Mouse (Mus musculus) stomach, embryonic 16.5 days (tissue): Measurements from ENCODE around the gene Pnmal2. TPM values are rescaled to one million over a fixed set of nuclear protein-coding genes. Genes with fewer than 3 reads are reported as not detected.

Experiments
- ATAC-seq: fragments of 200-750 bp; cut with Nextera tagmentation; 2 replicates; pipeline ENCODE4 v1.8.0; 2017; ENCODE audit warnings: moderate number of reproducible peaks, moderate TSS enrichment; ENCODE audit not compliant: insufficient read depth, low FRiP score
- H3K27ac ChIP-seq: fragments of 300-500 bp; sonication (generic); 2 replicates; pipeline ENCODE4 v1.5.1; 2014; ENCODE audit warnings: low read length
- H3K27me3 ChIP-seq: fragments of 300-500 bp; sonication (generic); 2 replicates; pipeline ENCODE4 v1.6.1; 2014; ENCODE audit warnings: low read length, control low read depth, mixed read lengths; ENCODE audit not compliant: control insufficient read depth, insufficient read depth
- H3K36me3 ChIP-seq: fragments of 300-500 bp; sonication (generic); 2 replicates; pipeline ENCODE4 v1.6.1; 2014; ENCODE audit warnings: low read length; ENCODE audit not compliant: control insufficient read depth, insufficient read depth
- H3K4me1 ChIP-seq: fragments of 300-500 bp; sonication (generic); 2 replicates; pipeline ENCODE4 v1.6.1; 2014; ENCODE audit warnings: low read length, control low read depth, mixed read lengths; ENCODE audit not compliant: control insufficient read depth, insufficient read depth
- H3K4me2 ChIP-seq: fragments of 300-500 bp; sonication (generic); 2 replicates; pipeline ENCODE4 v1.6.1; 2014; ENCODE audit warnings: low read depth, low read length, mixed read lengths
- H3K4me3 ChIP-seq: fragments of 300-500 bp; sonication (generic); replicated peaks from 2 replicates; pipeline ENCODE4 v1.5.1; 2014; ENCODE audit warnings: mild to moderate bottlenecking, low read length
- H3K9ac ChIP-seq: fragments of 300-500 bp; sonication (generic); 2 replicates; pipeline ENCODE4 v1.6.1; 2014; ENCODE audit warnings: low read length
- H3K9me3 ChIP-seq: fragments of 300-500 bp; sonication (generic); replicated peaks from 2 replicates; pipeline ENCODE4 v1.6.1; 2016; ENCODE audit warnings: low read length, control low read depth; ENCODE audit not compliant: control insufficient read depth
- WGBS: fragments of 180-500 bp; shearing (Covaris S2); extraction: QIAGEN DNeasy Blood & Tissue Kit; methylation state at CpG from one replicate; pipeline ENCODE4 v1.1.7; 2014; 5-methylcytosine and 5-hydroxymethylcytosine counted together
- polyA plus RNA-seq: library from polyadenylated mRNA; unstranded; fragments of >200 nt; fragmentation: Nextera tagmentation; extraction: Ambion mirVana; gene quantifications from 2 replicates; pipeline ENCODE4 v1.2.1, GENCODE M21; 2015

Pnmal2 gene
- polyA plus RNA-seq, 1 experiment from 2014 or later = 10.2 TPM

GRCm38 (mm10) chr7:16932704-16933577 lies 11.5 kb upstream of the Pnmal2 start:
- no peak overlapping the region for H3K27ac ChIP-seq
- H3K4me2 ChIP-seq = no peak overlapping the region
- no peak overlapping the region for H3K9ac ChIP-seq
- peaks cover 7% of the 10 kb centered on the region for H3K4me1 ChIP-seq
- 36% methylated on average over 14 of the region's 14 CpGs for WGBS
- no peak overlapping the region for H3K4me3 ChIP-seq
- no peak for ATAC-seq
- no peaks in the 10 kb centered on the region for H3K36me3 ChIP-seq
- no peaks in the 10 kb centered on the region for H3K9me3 ChIP-seq
- H3K27me3 ChIP-seq = no peaks in the 10 kb centered on the region

DNA sequence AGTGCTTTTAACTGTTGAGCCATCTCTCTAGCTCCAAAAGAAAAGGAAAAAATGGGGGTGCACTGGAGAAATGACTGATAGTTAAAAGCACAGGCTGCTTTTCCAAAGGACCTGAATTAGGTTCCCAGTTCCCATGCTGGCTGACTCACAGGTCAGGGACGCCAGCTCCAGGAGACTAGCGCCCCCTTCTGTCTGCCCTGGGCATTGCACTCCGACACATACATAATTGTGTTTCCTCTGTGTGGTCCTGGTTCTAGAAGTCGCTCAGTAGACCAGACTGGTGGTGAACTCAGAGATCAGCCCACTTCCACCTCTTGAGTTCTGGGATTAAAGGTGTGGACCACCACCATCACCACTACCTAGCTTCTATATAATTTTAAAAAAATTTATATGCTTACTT lies 7.2 kb upstream of the Pnmal2 start:
- Histone ChIP-seq H3K9ac (no peak overlapping the region), H3K4me3 (no peak overlapping the region), H3K36me3 (no peaks in the 10 kb centered on the region), H3K9me3 (no peaks in the 10 kb centered on the region), H3K4me2 (no peak overlapping the region), H3K4me1 (peaks cover 10% of the 10 kb centered on the region), H3K27me3 (no peaks in the 10 kb centered on the region), H3K27ac (no peak overlapping the region)
- no peak for ATAC-seq
- WGBS = 52% methylated on average over 4 of the region's 4 CpGs

DNA sequence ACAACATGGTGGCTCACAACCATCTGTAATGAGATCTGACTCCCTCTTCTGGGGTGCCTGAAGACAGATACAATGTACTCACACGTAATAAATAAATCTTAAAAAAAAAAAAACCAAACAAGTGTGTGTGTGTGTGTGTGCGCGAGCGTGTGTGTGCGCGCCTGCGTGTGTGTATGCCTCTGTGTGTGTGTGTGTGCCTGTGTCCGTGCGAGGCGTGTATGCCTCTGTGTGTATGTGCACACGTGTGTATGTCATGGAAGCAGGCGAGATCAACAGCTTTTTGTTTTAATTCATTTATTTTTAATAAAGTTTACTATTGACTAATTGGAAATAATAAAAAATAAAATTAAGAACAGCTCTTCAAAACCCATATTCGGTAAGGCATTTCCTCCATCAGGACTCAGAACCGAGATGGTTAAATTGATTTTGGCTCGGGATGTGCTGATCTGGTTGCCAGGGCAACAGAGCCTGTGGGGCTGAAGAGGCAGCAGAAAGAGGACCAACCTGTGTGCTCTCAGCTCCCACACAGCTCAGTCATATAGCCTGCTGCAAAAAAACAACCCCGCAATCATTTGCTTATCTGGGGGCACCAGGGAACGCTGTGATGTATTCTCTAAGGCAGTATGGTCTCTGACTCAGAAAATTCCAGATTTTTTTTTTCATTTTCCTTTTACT lies 6.2 kb upstream of the Pnmal2 start:
- Histone ChIP-seq H3K4me2 (no peak overlapping the region), H3K27me3 (no peaks in the 10 kb centered on the region), H3K9ac (no peak overlapping the region), H3K9me3 (no peaks in the 10 kb centered on the region), H3K4me3 (no peak overlapping the region), H3K27ac (no peak overlapping the region), H3K4me1 (peaks cover 4% of the 10 kb centered on the region; the same call in 1 of the 2 replicates), H3K36me3 (no peaks in the 10 kb centered on the region)
- no peak for ATAC-seq
- 69% methylated on average over 17 of the region's 17 CpGs for WGBS

- Histone ChIP-seq H3K9me3 (no peaks in the 10 kb centered on the region), H3K9ac (no peak overlapping the region), H3K4me1 (peaks cover 17% of the 10 kb centered on the region), H3K36me3 (no peaks in the 10 kb centered on the region), H3K4me2 (peak overlapping the region; percentile 0), H3K4me3 (no peak overlapping the region), H3K27ac (peak overlapping the region; percentile 76), H3K27me3 (peaks cover 6% of the 10 kb centered on the region)
- peak; percentile 27; the same call in 1 of the 2 replicates for ATAC-seq
- 21% methylated on average over 7 of the region's 7 CpGs for WGBS
Observed at GRCm38 (mm10) chr7:16940292-16940691, 4.2 kb upstream of the Pnmal2 start.

DNA sequence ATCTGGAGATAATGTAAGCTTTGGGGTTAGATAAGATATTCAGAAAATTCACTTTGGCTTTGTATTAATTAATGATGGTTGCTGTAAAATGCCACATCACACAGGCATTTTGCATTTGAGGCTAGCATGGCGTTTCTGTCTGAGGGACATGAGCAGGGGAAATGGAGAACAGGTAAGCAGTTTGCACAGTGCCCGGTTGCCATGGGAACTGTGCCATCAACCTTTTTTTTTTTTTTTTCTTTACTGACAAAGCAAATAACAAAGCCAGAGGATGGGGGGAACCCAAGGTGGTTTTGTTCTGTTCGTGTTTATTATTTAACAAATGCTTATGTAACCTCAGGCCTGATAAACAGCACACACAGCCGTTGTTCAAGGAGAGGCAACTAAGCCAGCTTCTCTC lies 1.6 kb upstream of the Pnmal2 start:
- H3K36me3 ChIP-seq = no peaks in the 10 kb centered on the region
- H3K9ac ChIP-seq = no peak overlapping the region
- H3K4me1 ChIP-seq = peaks cover 42% of the 10 kb centered on the region
- no peak overlapping the region for H3K4me2 ChIP-seq
- no peak for ATAC-seq
- no peak overlapping the region; the same call in 1 of the 2 replicates for H3K27ac ChIP-seq
- WGBS = 46% methylated on average over 4 of the region's 4 CpGs
- no peaks in the 10 kb centered on the region for H3K9me3 ChIP-seq
- no peak overlapping the region for H3K4me3 ChIP-seq
- peaks cover 25% of the 10 kb centered on the region for H3K27me3 ChIP-seq

DNA sequence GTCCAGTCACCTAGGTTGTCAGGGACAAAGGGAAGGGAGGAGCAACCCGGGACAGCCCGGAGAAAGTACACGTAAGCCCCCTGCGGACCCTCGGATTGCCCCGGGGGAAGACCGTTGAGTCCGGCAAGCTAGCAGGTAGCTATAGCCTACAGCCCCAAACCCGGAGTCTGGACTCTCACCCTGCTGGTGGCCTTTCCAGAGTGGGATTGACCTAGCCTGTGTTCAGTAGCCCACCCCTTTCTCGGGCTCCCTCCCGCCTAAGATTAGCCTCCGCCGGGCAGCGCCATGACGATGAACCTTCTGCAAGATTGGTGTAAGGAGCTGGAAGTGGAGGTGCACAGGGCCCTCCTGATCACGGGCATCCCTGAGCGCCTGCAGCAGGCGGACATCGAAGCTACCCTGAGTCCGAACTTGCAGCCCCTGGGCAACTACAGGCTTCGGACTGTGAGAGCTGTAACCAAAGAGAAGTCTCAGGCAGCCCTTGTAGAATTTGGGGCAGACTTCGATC lies 380 bp downstream of the Pnmal2 start:
- peak; percentile 5; the same call in 1 of the 2 replicates for ATAC-seq
- peak overlapping the region; percentile 70 for H3K4me3 ChIP-seq
- 5% methylated on average over 22 of the region's 22 CpGs for WGBS
- no peaks in the 10 kb centered on the region for H3K9me3 ChIP-seq
- H3K9ac ChIP-seq = peak overlapping the region; percentile 84
- H3K27me3 ChIP-seq = peaks cover 27% of the 10 kb centered on the region
- H3K36me3 ChIP-seq = no peaks in the 10 kb centered on the region
- peaks cover 53% of the 10 kb centered on the region for H3K4me1 ChIP-seq
- H3K27ac ChIP-seq = no peak overlapping the region
- H3K4me2 ChIP-seq = peak overlapping the region; percentile 87

- Histone ChIP-seq H3K36me3 (no peaks in the 10 kb centered on the region), H3K27me3 (peaks cover 27% of the 10 kb centered on the region), H3K9ac (peak overlapping the region; percentile 84), H3K4me1 (peaks cover 53% of the 10 kb centered on the region), H3K4me3 (peak overlapping the region; percentile 70), H3K4me2 (peak overlapping the region; percentile 87), H3K27ac (no peak overlapping the region), H3K9me3 (no peaks in the 10 kb centered on the region)
- 30% methylated on average over 17 of the region's 17 CpGs for WGBS
- ATAC-seq = no peak
Observed at GRCm38 (mm10) chr7:16945419-16945818, 937 bp downstream of the Pnmal2 start.

GRCm38 (mm10) chr7:16946441-16947348 lies 2.2 kb downstream of the Pnmal2 start:
- H3K36me3 ChIP-seq = no peaks in the 10 kb centered on the region
- no peaks in the 10 kb centered on the region for H3K9me3 ChIP-seq
- H3K4me3 ChIP-seq = peak overlapping the region; percentile 43
- H3K4me2 ChIP-seq = peak overlapping the region; percentile 87
- peaks cover 51% of the 10 kb centered on the region for H3K4me1 ChIP-seq
- WGBS = 14% methylated on average over 53 of the region's 53 CpGs
- H3K27ac ChIP-seq = peak overlapping the region; percentile 38
- no peak for ATAC-seq
- peaks cover 27% of the 10 kb centered on the region for H3K27me3 ChIP-seq
- H3K9ac ChIP-seq = peak overlapping the region; percentile 70
